Mouse (Mus musculus) lung, embryonic 16.5 days (tissue): ENCODE results near the gene Mlana. TPM values are rescaled to one million over a fixed set of nuclear protein-coding genes. Genes with fewer than 3 reads are reported as not detected.

Experiments
- ATAC-seq: fragments of 200-750 bp; cut with Nextera tagmentation; 2 replicates; pipeline ENCODE4 v1.8.0; 2017; ENCODE audit warnings: low read depth, mild to moderate bottlenecking, moderate library complexity
- H3K27ac ChIP-seq: fragments of 300-500 bp; sonication (generic); 2 replicates; pipeline ENCODE4 v1.5.1; 2014; ENCODE audit warnings: mild to moderate bottlenecking, control low read depth, low read length
- H3K27me3 ChIP-seq: fragments of 300-500 bp; sonication (generic); 2 replicates; pipeline ENCODE4 v1.6.1; 2014; ENCODE audit warnings: low read depth, low read length, mixed read lengths; ENCODE audit not compliant: control insufficient read depth, insufficient read depth
- H3K36me3 ChIP-seq: fragments of 300-500 bp; sonication (generic); 2 replicates; pipeline ENCODE4 v1.6.1; 2014; ENCODE audit warnings: low read length; ENCODE audit not compliant: control insufficient read depth, insufficient read depth
- H3K4me1 ChIP-seq: fragments of 300-500 bp; sonication (generic); replicated peaks from 2 replicates; pipeline ENCODE4 v1.6.1; 2014; ENCODE audit warnings: low read length, mixed read lengths; ENCODE audit not compliant: control insufficient read depth, insufficient read depth
- H3K4me2 ChIP-seq: fragments of 300-500 bp; sonication (generic); 2 replicates; pipeline ENCODE4 v1.6.1; 2014; ENCODE audit warnings: low read depth, low read length, control low read depth
- H3K4me3 ChIP-seq: fragments of 300-500 bp; sonication (generic); 2 replicates; pipeline ENCODE4 v1.5.1; 2014; ENCODE audit warnings: mild to moderate bottlenecking, low read length, control low read depth
- H3K9ac ChIP-seq: fragments of 300-500 bp; sonication (generic); 2 replicates; pipeline ENCODE4 v1.6.1; 2014; ENCODE audit warnings: low read length, control low read depth
- H3K9me3 ChIP-seq: fragments of 300-500 bp; sonication (generic); 2 replicates; pipeline ENCODE4 v1.6.1; 2016; ENCODE audit warnings: low read length; ENCODE audit not compliant: control insufficient read depth
- WGBS: fragments of 180-500 bp; shearing (Covaris S2); extraction: QIAGEN DNeasy Blood & Tissue Kit; methylation state at CpG from one replicate; pipeline ENCODE4 v1.1.7; 2014; 5-methylcytosine and 5-hydroxymethylcytosine counted together
- polyA plus RNA-seq: library from polyadenylated mRNA; unstranded; fragments of >200 nt; fragmentation: Nextera tagmentation; extraction: Ambion mirVana; gene quantifications from 2 replicates; pipeline ENCODE4 v1.2.1, GENCODE M21; 2015

Gene Mlana
- not detected in 2 replicates for polyA plus RNA-seq

- Histone ChIP-seq H3K4me1 (0 out of 2 replicates have a peak, but pooled peaks cover 2% of the 10 kb centered on the region), H3K27me3 (peaks cover 14% of the 10 kb centered on the region), H3K9me3 (peaks cover 7% of the 10 kb centered on the region; the same call in 1 of the 2 replicates), H3K4me3 (no peak within 1 kb of the TSS), H3K9ac (no peak within 1 kb of the TSS), H3K4me2 (no peak within 1 kb of the TSS), H3K36me3 (no peaks in the 10 kb centered on the region), H3K27ac (no peak within 1 kb of the TSS)
- WGBS: 27% methylated on average over 3 of the region's 3 CpGs
- ATAC-seq: no peak
These were observed at the start of gene Mlana for GRCm38 (mm10) chr19:29697245-29697874. Mlana (plus strand) TSS chr19:29697824.

DNA sequence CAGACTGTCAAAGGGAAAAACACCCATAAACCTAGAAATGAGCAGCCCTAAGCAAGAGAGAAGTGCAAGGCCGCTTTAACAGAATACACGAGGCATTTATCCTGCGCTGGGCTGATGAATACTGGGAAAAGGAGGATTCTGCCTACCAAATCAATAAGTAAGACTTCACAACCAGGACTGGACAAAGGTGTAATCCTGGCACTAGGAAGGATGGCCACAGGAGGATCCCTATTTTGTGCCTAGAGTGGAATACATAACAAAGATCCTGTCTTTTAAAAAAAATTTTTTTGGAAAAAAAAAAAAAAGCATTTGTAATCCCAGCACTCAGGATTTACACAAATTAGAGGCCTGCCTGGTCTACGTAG lies 49.1 kb upstream of the Mlana start:
- Histone ChIP-seq H3K9me3 (peaks cover 4% of the 10 kb centered on the region; the same call in 1 of the 2 replicates), H3K4me3 (peak overlapping the region; percentile 84), H3K9ac (no peak overlapping the region), H3K4me2 (peak overlapping the region; percentile 90), H3K27me3 (peaks cover 24% of the 10 kb centered on the region), H3K27ac (no peak overlapping the region), H3K36me3 (peaks cover 2% of the 10 kb centered on the region; the same call in 1 of the 2 replicates), H3K4me1 (no peaks in the 10 kb centered on the region; the same call in 1 of the 2 replicates)
- 28% methylated on average over 4 of the region's 4 CpGs for WGBS
- no peak for ATAC-seq

- Histone ChIP-seq H3K36me3 (peaks cover 2% of the 10 kb centered on the region; the same call in 1 of the 2 replicates), H3K9me3 (peaks cover 4% of the 10 kb centered on the region; the same call in 1 of the 2 replicates), H3K27me3 (peaks cover 24% of the 10 kb centered on the region), H3K4me1 (no peaks in the 10 kb centered on the region; the same call in 1 of the 2 replicates), H3K4me3 (no peak overlapping the region), H3K9ac (no peak overlapping the region), H3K27ac (no peak overlapping the region), H3K4me2 (no peak overlapping the region)
- no peak for ATAC-seq
- 66% methylated on average over 1 of the region's 1 CpGs for WGBS
These were observed 47.9 kb upstream of the Mlana start for GRCm38 (mm10) chr19:29649683-29650082.

DNA sequence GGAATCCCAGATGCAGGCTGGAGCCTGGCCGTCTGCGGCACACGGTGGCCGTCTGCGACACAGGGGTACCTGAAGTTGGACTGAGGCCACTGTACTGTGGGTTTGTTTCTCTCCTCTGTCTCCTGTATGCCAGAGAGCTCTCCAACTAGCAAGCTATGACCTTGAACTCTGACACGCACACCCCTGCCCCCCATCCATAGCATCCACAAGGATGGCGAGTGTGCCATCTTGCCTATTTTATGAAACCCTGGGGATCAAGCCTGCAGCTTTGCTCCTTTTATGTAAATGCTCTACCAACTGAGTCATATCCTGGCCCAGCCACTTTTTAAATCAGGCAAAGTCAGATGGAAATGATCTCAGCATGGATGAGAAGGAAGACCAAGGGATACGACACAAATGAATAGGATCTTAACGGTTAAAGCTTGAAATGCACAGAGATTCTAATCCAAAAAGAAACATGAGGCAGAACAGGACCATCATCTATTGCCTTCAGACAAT lies 43.8 kb upstream of the Mlana start:
- H3K27ac ChIP-seq: no peak overlapping the region
- no peak overlapping the region for H3K9ac ChIP-seq
- ATAC-seq: no peak
- WGBS: 84% methylated on average over 9 of the region's 9 CpGs
- no peak overlapping the region for H3K4me2 ChIP-seq
- H3K4me3 ChIP-seq: no peak overlapping the region
- H3K4me1 ChIP-seq: no peaks in the 10 kb centered on the region
- H3K27me3 ChIP-seq: peaks cover 44% of the 10 kb centered on the region
- no peaks in the 10 kb centered on the region for H3K9me3 ChIP-seq
- no peaks in the 10 kb centered on the region for H3K36me3 ChIP-seq

DNA sequence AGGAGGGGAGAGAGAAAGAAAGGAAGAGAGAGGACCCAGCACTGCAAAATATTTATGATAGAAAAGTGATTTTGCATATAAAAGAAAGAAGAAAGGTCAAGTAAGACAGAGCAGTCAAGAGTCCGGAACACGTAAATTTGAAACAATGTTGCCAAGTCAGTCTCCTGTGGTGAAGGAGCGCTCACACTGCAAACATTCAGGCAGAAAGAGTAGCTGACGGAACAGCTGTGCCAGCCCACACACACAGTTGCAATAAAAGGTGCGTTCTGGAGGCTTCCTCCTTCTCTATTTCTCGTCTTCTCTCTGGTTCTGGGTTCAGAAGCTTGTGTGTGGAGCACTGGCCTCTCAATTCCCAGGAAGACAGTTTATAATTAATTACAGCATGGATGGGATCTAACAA lies 42.5 kb upstream of the Mlana start:
- H3K9me3 ChIP-seq: no peaks in the 10 kb centered on the region
- H3K4me2 ChIP-seq: no peak overlapping the region
- no peak overlapping the region for H3K27ac ChIP-seq
- no peaks in the 10 kb centered on the region for H3K4me1 ChIP-seq
- H3K36me3 ChIP-seq: no peaks in the 10 kb centered on the region
- no peak for ATAC-seq
- no peak overlapping the region for H3K9ac ChIP-seq
- H3K27me3 ChIP-seq: peaks cover 39% of the 10 kb centered on the region
- no peak overlapping the region for H3K4me3 ChIP-seq
- WGBS: 43% methylated on average over 6 of the region's 6 CpGs

GRCm38 (mm10) chr19:29656029-29656428 lies 41.6 kb upstream of the Mlana start:
- 80% methylated on average over 4 of the region's 4 CpGs for WGBS

DNA sequence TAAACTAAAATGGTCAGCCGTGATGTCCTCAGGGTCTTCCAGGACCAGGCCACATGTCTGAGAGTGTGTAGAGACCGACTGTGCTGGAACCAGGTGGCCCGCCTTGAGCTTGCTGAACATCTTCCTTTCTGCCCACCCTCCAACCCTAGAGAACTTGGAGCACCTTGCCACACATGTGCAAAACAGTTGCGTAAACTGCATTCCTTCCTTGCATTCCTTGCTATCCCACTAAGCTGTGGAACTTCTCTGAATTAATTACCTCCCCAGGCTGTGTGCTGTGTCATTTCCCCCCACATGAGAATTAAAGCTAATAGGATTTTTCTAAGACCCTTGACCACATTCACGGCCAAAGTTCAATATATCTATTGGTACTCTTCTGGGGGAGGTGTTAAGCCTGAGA lies 41.0 kb upstream of the Mlana start:
- no peaks in the 10 kb centered on the region for H3K36me3 ChIP-seq
- no peak overlapping the region for H3K9ac ChIP-seq
- no peaks in the 10 kb centered on the region for H3K4me1 ChIP-seq
- 66% methylated on average over 5 of the region's 5 CpGs for WGBS
- peaks cover 40% of the 10 kb centered on the region for H3K27me3 ChIP-seq
- ATAC-seq: no peak
- no peak overlapping the region for H3K4me3 ChIP-seq
- no peaks in the 10 kb centered on the region for H3K9me3 ChIP-seq
- no peak overlapping the region for H3K27ac ChIP-seq
- no peak overlapping the region for H3K4me2 ChIP-seq

More at GRCm38 (mm10) chr19:29656029-29656428, 41.6 kb upstream of the Mlana start:
- H3K36me3 ChIP-seq: no peaks in the 10 kb centered on the region
- H3K4me3 ChIP-seq: no peak overlapping the region
- no peak for ATAC-seq
- H3K4me2 ChIP-seq: no peak overlapping the region
- H3K4me1 ChIP-seq: no peaks in the 10 kb centered on the region
- no peak overlapping the region for H3K9ac ChIP-seq
- H3K9me3 ChIP-seq: no peaks in the 10 kb centered on the region
- H3K27ac ChIP-seq: no peak overlapping the region
- H3K27me3 ChIP-seq: peaks cover 39% of the 10 kb centered on the region

- Histone ChIP-seq H3K4me1 (no peaks in the 10 kb centered on the region), H3K27me3 (peaks cover 36% of the 10 kb centered on the region), H3K9ac (no peak overlapping the region), H3K27ac (no peak overlapping the region), H3K4me3 (no peak overlapping the region), H3K36me3 (no peaks in the 10 kb centered on the region), H3K9me3 (no peaks in the 10 kb centered on the region), H3K4me2 (no peak overlapping the region)
- WGBS: 46% methylated on average over 3 of the region's 3 CpGs
- ATAC-seq: no peak
These were observed 40.6 kb upstream of the Mlana start for GRCm38 (mm10) chr19:29657033-29657432.

DNA sequence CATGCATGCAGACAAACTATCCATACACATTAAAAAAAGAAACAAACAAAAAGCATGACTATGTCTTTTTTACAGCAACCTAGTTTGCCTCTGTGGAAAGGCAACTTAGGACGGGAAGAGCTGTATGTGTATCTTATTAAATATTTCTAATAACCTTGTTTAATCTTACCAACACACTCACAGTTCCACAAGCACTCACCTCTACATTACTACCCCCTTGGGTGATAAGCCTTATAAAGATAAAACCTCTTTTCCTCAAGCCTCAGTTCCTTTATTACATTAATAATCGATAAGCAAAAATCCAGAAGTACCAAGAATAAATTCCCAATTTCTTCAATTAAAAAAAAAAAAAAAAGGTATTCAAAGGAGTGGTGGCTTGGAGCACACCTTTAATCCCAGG lies 40.1 kb upstream of the Mlana start:
- H3K4me2 ChIP-seq: no peak overlapping the region
- no peak overlapping the region for H3K27ac ChIP-seq
- 85% methylated on average over 2 of the region's 2 CpGs for WGBS
- H3K9ac ChIP-seq: no peak overlapping the region
- no peaks in the 10 kb centered on the region for H3K36me3 ChIP-seq
- H3K27me3 ChIP-seq: peaks cover 35% of the 10 kb centered on the region
- no peaks in the 10 kb centered on the region for H3K9me3 ChIP-seq
- H3K4me1 ChIP-seq: no peaks in the 10 kb centered on the region
- H3K4me3 ChIP-seq: no peak overlapping the region
- ATAC-seq: no peak
